ENCODE assay signal across 17 mouse cellular contexts in the genomic region with DNA sequence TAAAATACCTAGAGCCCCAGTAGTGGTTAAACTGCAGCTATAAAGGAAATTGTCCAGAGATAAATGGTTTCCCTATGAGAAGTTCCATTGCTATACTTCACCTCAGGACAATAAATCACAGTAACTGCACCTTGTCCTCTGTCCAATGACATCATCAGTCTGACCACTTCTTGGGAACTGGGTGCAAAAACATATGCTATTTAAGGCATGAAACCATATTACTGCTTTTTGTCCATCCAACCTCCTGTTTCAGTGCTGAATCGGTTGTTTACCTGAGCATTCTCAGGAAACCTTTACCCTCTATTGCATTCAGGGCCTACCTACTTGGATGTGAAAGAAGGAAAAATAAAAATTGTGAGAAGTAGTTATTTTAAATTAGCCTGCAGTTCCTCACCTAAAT. TPM values are rescaled to one million over a fixed set of nuclear protein-coding genes. Genes with fewer than 3 reads are reported as not detected.
A peak's percentile ranks its signal among the peaks of the same experiment; 100 is the strongest.
DNase-seq lines count a peak whose midpoint lies in the region; ATAC-seq and TF ChIP-seq lines count a peak whose summit lies in the region.
"Had no signal": no experiment of that assay in that cellular context is flagged by ENCODE, and none has a peak within 500 bp of the region (broad histone marks: within the 10 kb centered on the region; RNA-seq: fewer than 3 reads in every experiment).

No protein-coding gene starts in this region.

- WGBS in forebrain, embryonic 14.5 days: 76% methylated on average over 1 of the region's 1 CpGs
- WGBS in forebrain, embryonic 11.5 days: 77% methylated on average over 1 of the region's 1 CpGs
- 63% methylated on average over 1 of the region's 1 CpGs for WGBS in kidney, postnatal 0 days
- 74% methylated on average over 1 of the region's 1 CpGs for whole genome bisulfite sequencing in midbrain, embryonic 16.5 days
- WGBS in midbrain, embryonic 13.5 days: 85% methylated on average over 1 of the region's 1 CpGs
- 76% methylated on average over 1 of the region's 1 CpGs for WGBS in neural tube, embryonic 14.5 days

- no peak for ATAC-seq in forebrain, embryonic 14.5 days
- ATAC-seq in forebrain, embryonic 11.5 days (replicated peaks; ENCODE audit: low FRiP score): no peak
- ATAC-seq in kidney, postnatal 0 days (replicated peaks; ENCODE audit: low FRiP score, low read depth): no peak
- ATAC-seq in midbrain, embryonic 16.5 days: no peak
- no peak for ATAC-seq in midbrain, embryonic 13.5 days
- ATAC-seq in neural tube, embryonic 14.5 days (ENCODE audit: low read depth): no peak
- ATAC-seq: inflammation-experienced regulatory T-cells, adult 6 months; lung, postnatal 0 days had no signal

- peaks cover 27% of the 10 kb centered on the region for H3K4me1 ChIP-seq in forebrain, embryonic 14.5 days (ENCODE audit: control insufficient read depth, insufficient read depth, low read length)
- peaks cover 11% of the 10 kb centered on the region; the same call in 1 of the 2 replicates for H3K4me1 ChIP-seq in forebrain, embryonic 11.5 days (replicated peaks; ENCODE audit: control insufficient read depth, insufficient read depth, low read length)
- peaks cover 14% of the 10 kb centered on the region for H3K4me1 ChIP-seq in kidney, postnatal 0 days (replicated peaks; ENCODE audit: insufficient read depth, low read length)
- H3K4me1 ChIP-seq in midbrain, embryonic 16.5 days (ENCODE audit: control insufficient read depth, insufficient read depth, low read length): peaks cover 19% of the 10 kb centered on the region
- H3K4me1 ChIP-seq in midbrain, embryonic 13.5 days (replicated peaks): peaks cover 38% of the 10 kb centered on the region
- H3K4me1 ChIP-seq in neural tube, embryonic 14.5 days (ENCODE audit: control insufficient read depth, insufficient read depth, low read length): peaks cover 13% of the 10 kb centered on the region; the same call in 1 of the 2 replicates

- no peaks in the 10 kb centered on the region for H3K27me3 ChIP-seq in forebrain, embryonic 14.5 days (replicated peaks; ENCODE audit: control insufficient read depth, insufficient read depth, low read length)
- no peaks in the 10 kb centered on the region for H3K27me3 ChIP-seq in forebrain, embryonic 11.5 days (ENCODE audit: control insufficient read depth, insufficient read depth, low read length)
- H3K27me3 ChIP-seq in kidney, postnatal 0 days (ENCODE audit: insufficient read depth, low read length): no peaks in the 10 kb centered on the region
- no peaks in the 10 kb centered on the region for H3K27me3 ChIP-seq in midbrain, embryonic 16.5 days (ENCODE audit: control insufficient read depth, insufficient read depth, low read depth, low read length)
- H3K27me3 ChIP-seq in midbrain, embryonic 13.5 days: no peaks in the 10 kb centered on the region
- no peaks in the 10 kb centered on the region for H3K27me3 ChIP-seq in neural tube, embryonic 14.5 days (ENCODE audit: control insufficient read depth, insufficient read depth, low read length)
- H3K27me3 ChIP-seq: heart, embryonic 15.5 days had no signal

- H3K4me3 ChIP-seq in forebrain, embryonic 14.5 days (ENCODE audit: low read depth, low read length): no peak overlapping the region
- no peak overlapping the region for H3K4me3 ChIP-seq in forebrain, embryonic 11.5 days (ENCODE audit: low read depth, low read length)
- no peak overlapping the region for H3K4me3 ChIP-seq in kidney, postnatal 0 days (replicated peaks; ENCODE audit: low read depth, low read length)
- no peak overlapping the region for H3K4me3 ChIP-seq in midbrain, embryonic 16.5 days (ENCODE audit: low read depth, low read length)
- H3K4me3 ChIP-seq in midbrain, embryonic 13.5 days (replicated peaks): no peak overlapping the region
- no peak overlapping the region for H3K4me3 ChIP-seq in neural tube, embryonic 14.5 days (ENCODE audit: low read depth, low read length)

- no peak overlapping the region for H3K27ac ChIP-seq in forebrain, embryonic 14.5 days (ENCODE audit: low read depth, low read length)
- no peak overlapping the region for H3K27ac ChIP-seq in forebrain, embryonic 11.5 days (ENCODE audit: low read depth, low read length)
- no peak overlapping the region for H3K27ac ChIP-seq in kidney, postnatal 0 days
- H3K27ac ChIP-seq in midbrain, embryonic 16.5 days (ENCODE audit: low read length): no peak overlapping the region
- no peak overlapping the region for H3K27ac ChIP-seq in midbrain, embryonic 13.5 days
- no peak overlapping the region for H3K27ac ChIP-seq in neural tube, embryonic 14.5 days (ENCODE audit: low read depth, low read length)
- H3K27ac ChIP-seq: forebrain, embryonic 10.5 days had no signal

- DNase-seq in forebrain, embryonic 14.5 days (ENCODE audit: low spot score): no peak
- no peak for DNase-seq in forebrain, embryonic 11.5 days (ENCODE audit: low spot score)
- DNase-seq in kidney, postnatal 0 days (ENCODE audit: low spot score): peak; percentile 36
- no peak for DNase-seq in kidney, postnatal 36 days
- DNase-seq in embryo, embryonic 9.5 days (ENCODE audit: extremely low spot score): no peak
- DNase-seq: B cell, adult 2 months; cerebellum, postnatal 36 days; kidney, adult 8-10 months; retina, postnatal 1 day; right cerebral cortex, postnatal 4 days had no signal

- no peaks in the 10 kb centered on the region for H3K9me3 ChIP-seq in forebrain, embryonic 14.5 days (replicated peaks; ENCODE audit: control insufficient read depth, low read length)
- H3K9me3 ChIP-seq in forebrain, embryonic 11.5 days (ENCODE audit: control insufficient read depth, low read length): no peaks in the 10 kb centered on the region
- no peaks in the 10 kb centered on the region for H3K9me3 ChIP-seq in kidney, postnatal 0 days (replicated peaks; ENCODE audit: low read length)
- no peaks in the 10 kb centered on the region for H3K9me3 ChIP-seq in midbrain, embryonic 16.5 days (replicated peaks; ENCODE audit: control insufficient read depth, low read length, poor library complexity, severe bottlenecking)
- no peaks in the 10 kb centered on the region for H3K9me3 ChIP-seq in midbrain, embryonic 13.5 days
- H3K9me3 ChIP-seq in neural tube, embryonic 14.5 days (ENCODE audit: control insufficient read depth, low read length): no peaks in the 10 kb centered on the region
- H3K9me3 ChIP-seq: forebrain, embryonic 10.5 days; heart, embryonic 15.5 days had no signal

- no peaks in the 10 kb centered on the region for H3K36me3 ChIP-seq in forebrain, embryonic 14.5 days (ENCODE audit: control insufficient read depth, insufficient read depth, low read length)
- no peaks in the 10 kb centered on the region for H3K36me3 ChIP-seq in forebrain, embryonic 11.5 days (ENCODE audit: control insufficient read depth, insufficient read depth, low read length)
- H3K36me3 ChIP-seq in kidney, postnatal 0 days (ENCODE audit: insufficient read depth, low read length): no peaks in the 10 kb centered on the region
- no peaks in the 10 kb centered on the region for H3K36me3 ChIP-seq in midbrain, embryonic 16.5 days (ENCODE audit: control insufficient read depth, insufficient read depth, low read length)
- H3K36me3 ChIP-seq in midbrain, embryonic 13.5 days: no peaks in the 10 kb centered on the region
- H3K36me3 ChIP-seq in neural tube, embryonic 14.5 days (ENCODE audit: control insufficient read depth, insufficient read depth, low read length): no peaks in the 10 kb centered on the region
- H3K36me3 ChIP-seq: forebrain, embryonic 10.5 days; heart, embryonic 15.5 days had no signal

- H3K4me2 ChIP-seq in forebrain, embryonic 14.5 days (ENCODE audit: low read length): peak overlapping the region; percentile 85; the same call in 1 of the 2 replicates
- no peak overlapping the region for H3K4me2 ChIP-seq in forebrain, embryonic 11.5 days (ENCODE audit: low read depth, low read length, severe bottlenecking)
- H3K4me2 ChIP-seq in kidney, postnatal 0 days (ENCODE audit: low read length): no peak overlapping the region
- H3K4me2 ChIP-seq in midbrain, embryonic 16.5 days (ENCODE audit: low read length): 0 out of 2 replicates have a peak overlapping the region, but pooled peaks have one; percentile 4
- H3K4me2 ChIP-seq in midbrain, embryonic 13.5 days (replicated peaks): no peak overlapping the region; the same call in 1 of the 2 replicates
- H3K4me2 ChIP-seq in neural tube, embryonic 14.5 days (ENCODE audit: low read depth, low read length): peak overlapping the region; percentile 3; the same call in 1 of the 2 replicates

- H3K9ac ChIP-seq in forebrain, embryonic 14.5 days (ENCODE audit: low read length): no peak overlapping the region
- H3K9ac ChIP-seq in forebrain, embryonic 11.5 days (ENCODE audit: low read length): no peak overlapping the region
- H3K9ac ChIP-seq in kidney, postnatal 0 days (ENCODE audit: low read depth, low read length): no peak overlapping the region
- H3K9ac ChIP-seq in midbrain, embryonic 16.5 days (ENCODE audit: low read depth, low read length): no peak overlapping the region
- H3K9ac ChIP-seq in midbrain, embryonic 13.5 days (replicated peaks): no peak overlapping the region; the same call in 1 of the 2 replicates
- no peak overlapping the region for H3K9ac ChIP-seq in neural tube, embryonic 14.5 days (replicated peaks; ENCODE audit: low read depth, low read length)

- no peak for TF ChIP-seq CTCF in kidney, postnatal 0 days (IDR thresholded peaks at IDR 0.05; ENCODE audit: low read depth)

RNA-seq across cellular contexts. Expression of gene Pou2f1, which starts 2.8 kb away (rescaled TPM):
- 14.8 and 22.8 TPM in 2 replicates for polyA plus RNA-seq in forebrain, embryonic 14.5 days (2014; fragmentation: Nextera tagmentation; extraction: Ambion mirVana)
- 32.3 and 35.0 TPM in 2 replicates for polyA plus RNA-seq in forebrain, embryonic 11.5 days (2014; fragmentation: Nextera tagmentation; extraction: Ambion mirVana)
- 11.6 and 11.7 TPM in 2 replicates for polyA plus RNA-seq in kidney, postnatal 0 days (2015; fragmentation: Nextera tagmentation; extraction: Ambion mirVana)
- 26.5 and 28.3 TPM in 2 replicates for polyA plus RNA-seq in midbrain, embryonic 16.5 days (2015; fragmentation: Nextera tagmentation; extraction: Ambion mirVana)
- 26.0 and 27.7 TPM in 2 replicates for polyA plus RNA-seq in midbrain, embryonic 13.5 days (2015; fragmentation: Nextera tagmentation; extraction: Ambion mirVana)
- polyA plus RNA-seq in neural tube, embryonic 14.5 days (2014; fragmentation: Nextera tagmentation; extraction: Ambion mirVana): 19.6 and 20.9 TPM in 2 replicates

Comparison
In these comparisons a context has a peak if more than half of its experiments do, and no peak if none do; other contexts are left out.
1. H3K4me2 ChIP-seq: peak in forebrain, embryonic 14.5 days (single experiment), midbrain, embryonic 16.5 days (single experiment) and neural tube, embryonic 14.5 days (single experiment); none in forebrain, embryonic 11.5 days (single experiment), kidney, postnatal 0 days (single experiment) and midbrain, embryonic 13.5 days (single experiment).